Mouse (Mus musculus) bone marrow macrophage, adult 2 months (primary cell): Measurements from ENCODE around the gene Diras1.

Experiments
- CTCF ChIP-seq: IDR thresholded peaks from 2 replicates; pipeline ENCODE4 v1.5.1; 2012; ENCODE audit warnings: low read depth, mild to moderate bottlenecking, low read length, moderate library complexity
- POLR2A ChIP-seq: IDR thresholded peaks from 2 replicates; pipeline ENCODE4 v1.6.1; 2012; ENCODE audit warnings: mild to moderate bottlenecking, low read depth, low read length, borderline replicate concordance

DNA sequence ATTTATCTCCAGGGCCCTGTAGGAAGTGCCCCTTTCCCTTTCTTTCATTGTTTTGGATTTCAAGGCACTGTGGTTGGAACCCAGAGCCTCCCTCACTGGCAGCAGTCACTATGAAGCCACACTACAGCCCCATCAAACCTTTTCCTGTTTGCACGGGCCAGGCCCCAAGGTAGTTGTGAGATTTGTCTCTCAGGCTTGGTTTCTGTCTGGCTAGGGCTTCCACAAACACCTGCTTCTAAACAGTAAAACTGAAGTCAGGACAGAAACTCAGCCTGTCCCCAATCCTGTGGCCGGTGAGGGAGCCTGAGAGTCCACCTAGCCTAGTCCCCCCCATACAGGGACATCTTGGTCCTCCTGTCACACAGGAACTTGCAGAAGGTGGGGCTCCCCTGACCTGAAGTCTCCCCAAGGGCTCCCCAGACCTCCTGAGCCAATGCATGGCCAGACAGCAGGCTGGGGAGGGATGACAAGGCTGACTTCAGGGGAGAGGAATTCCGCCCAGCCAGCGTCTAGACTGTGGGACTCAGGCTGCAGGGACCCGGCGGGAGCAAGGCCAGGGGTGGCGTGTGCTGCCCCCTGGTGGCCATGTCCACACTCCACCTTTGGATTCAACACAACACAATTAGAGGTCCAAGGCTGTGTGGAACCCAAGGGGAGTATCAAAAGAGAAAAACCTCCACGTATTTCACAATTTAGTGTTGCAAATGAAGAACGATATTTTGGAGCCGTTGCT, 37.6 kb downstream of the Diras1 start:
- TF ChIP-seq CTCF, result peak; percentile 68
- TF ChIP-seq POLR2A, result no peak
